Mouse (Mus musculus): ENCODE results near the gene Sar1a.

Gene Sar1a

GRCm38 (mm10) chr10:61737537-61737936 is 57.4 kb downstream of the Sar1a start:
- no peak for DNase-seq

- DNase-seq, result no peak
These were observed 58.0 kb downstream of the Sar1a start for GRCm38 (mm10) chr10:61738126-61738525.

DNA sequence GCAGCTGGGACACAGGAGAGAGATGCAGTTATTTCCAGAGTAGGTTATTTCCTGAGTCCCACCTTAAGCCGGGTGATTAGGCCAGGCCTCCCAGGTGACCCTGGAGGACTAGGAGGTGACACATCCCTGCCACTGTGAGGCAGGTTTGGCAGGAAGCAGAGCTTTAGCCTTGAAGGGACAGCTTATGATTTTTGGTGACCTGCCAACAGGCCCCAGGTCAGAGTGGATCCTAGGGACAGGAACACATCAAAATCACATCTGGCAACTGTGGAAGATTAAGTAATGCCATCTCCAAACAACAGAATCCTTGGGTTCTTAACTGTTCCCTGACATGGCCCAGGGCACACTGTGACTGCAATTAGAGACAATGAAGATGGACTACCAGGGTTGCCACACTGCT is 61.2 kb downstream of the Sar1a start:
- no peak for DNase-seq

- DNase-seq, result no peak
These were observed 61.8 kb downstream of the Sar1a start for GRCm38 (mm10) chr10:61741873-61742272.

- no peak for DNase-seq
These were observed 62.2 kb downstream of the Sar1a start for GRCm38 (mm10) chr10:61742336-61742735.
